Mouse (Mus musculus): ENCODE results near the gene Slc46a2.

Slc46a2 gene

GRCm38 (mm10) chr4:59859693-59860425 is 55.0 kb downstream of the Slc46a2 start:
- no peak for DNase-seq (ENCODE audit: low read depth, low spot score)

Measured in skeletal muscle tissue, adult 2 months (tissue).